ENCODE assay signal across 18 mouse cellular contexts in genomic region chr19:8565985-8566384, GRCm38 (mm10). TPM values are rescaled to one million over a fixed set of nuclear protein-coding genes. Genes with fewer than 3 reads are reported as not detected.
DNase-seq lines count a peak whose midpoint lies in the region; ATAC-seq lines count a peak whose summit lies in the region.
"Had no signal": no experiment of that assay in that cellular context is flagged by ENCODE, and none has a peak within 500 bp of the region (broad histone marks: within the 10 kb centered on the region; RNA-seq: fewer than 3 reads in every experiment).

No protein-coding gene starts in this region.

- 43% methylated on average over 4 of the region's 4 CpGs for WGBS in hindbrain, embryonic 12.5 days
- WGBS in hindbrain, embryonic 10.5 days, result 53% methylated on average over 4 of the region's 4 CpGs
- 34% methylated on average over 4 of the region's 4 CpGs for WGBS in hindbrain, embryonic 15.5 days
- WGBS in intestine, embryonic 15.5 days, result 29% methylated on average over 4 of the region's 4 CpGs

- H3K4me1 ChIP-seq in hindbrain, embryonic 12.5 days, result 0 out of 2 replicates have a peak, but pooled peaks cover 3% of the 10 kb centered on the region
- peaks cover 6% of the 10 kb centered on the region; the same call in 1 of the 2 replicates for H3K4me1 ChIP-seq in hindbrain, embryonic 10.5 days (replicated peaks)
- H3K4me1 ChIP-seq in hindbrain, embryonic 15.5 days (replicated peaks), result 0 out of 2 replicates have a peak, but pooled peaks cover 7% of the 10 kb centered on the region
- H3K4me1 ChIP-seq in intestine, embryonic 15.5 days (replicated peaks), result no peaks in the 10 kb centered on the region

- ATAC-seq in hindbrain, embryonic 12.5 days (ENCODE audit: low FRiP score), result peak; percentile 62; the same call in 1 of the 2 replicates
- ATAC-seq in hindbrain, embryonic 15.5 days (ENCODE audit: low FRiP score, low read depth), result 0 out of 2 replicates have a peak, but pooled peaks have one; percentile 9
- ATAC-seq in intestine, embryonic 15.5 days, result no peak
- ATAC-seq: Patski had no signal

- H3K36me3 ChIP-seq in hindbrain, embryonic 12.5 days, result no peaks in the 10 kb centered on the region
- no peaks in the 10 kb centered on the region for H3K36me3 ChIP-seq in hindbrain, embryonic 10.5 days
- H3K36me3 ChIP-seq in hindbrain, embryonic 15.5 days, result no peaks in the 10 kb centered on the region
- no peaks in the 10 kb centered on the region for H3K36me3 ChIP-seq in intestine, embryonic 15.5 days
- H3K36me3 ChIP-seq: embryonic facial prominence, embryonic 15.5 days; heart, embryonic 15.5 days; limb, embryonic 10.5 days had no signal

- H3K27ac ChIP-seq in hindbrain, embryonic 12.5 days, result no peak overlapping the region
- H3K27ac ChIP-seq in hindbrain, embryonic 10.5 days, result no peak overlapping the region
- H3K27ac ChIP-seq in hindbrain, embryonic 15.5 days (replicated peaks), result no peak overlapping the region
- no peak overlapping the region for H3K27ac ChIP-seq in intestine, embryonic 15.5 days
- H3K27ac ChIP-seq: embryonic facial prominence, embryonic 15.5 days; gastrocnemius, adult 2 months; heart, embryonic 15.5 days; limb, embryonic 10.5 days; liver, embryonic 14.5 days had no signal

- H3K4me2 ChIP-seq in hindbrain, embryonic 12.5 days (replicated peaks), result no peak overlapping the region
- no peak overlapping the region for H3K4me2 ChIP-seq in hindbrain, embryonic 15.5 days
- H3K4me2 ChIP-seq in intestine, embryonic 15.5 days (replicated peaks), result no peak overlapping the region
- H3K4me2 ChIP-seq: embryonic facial prominence, embryonic 15.5 days; heart, embryonic 15.5 days had no signal

- H3K4me3 ChIP-seq in hindbrain, embryonic 12.5 days, result no peak overlapping the region
- no peak overlapping the region for H3K4me3 ChIP-seq in hindbrain, embryonic 10.5 days
- H3K4me3 ChIP-seq in hindbrain, embryonic 15.5 days, result no peak overlapping the region
- no peak overlapping the region for H3K4me3 ChIP-seq in intestine, embryonic 15.5 days (replicated peaks)
- H3K4me3 ChIP-seq: embryonic facial prominence, embryonic 15.5 days; gastrocnemius, adult 2 months; heart, embryonic 15.5 days; limb, embryonic 10.5 days had no signal

- no peak for DNase-seq in hindbrain, embryonic 10.5 days (ENCODE audit: low spot score)
- peak; percentile 28 to 56 for DNase-seq in right cerebral cortex, postnatal 10 days (ENCODE audit: low spot score in 2 of 2)
- no peak for DNase-seq in right cerebral cortex, postnatal 4 days
- no peak for DNase-seq in ovary, postnatal 36 days (ENCODE audit: low spot score)
- DNase-seq: gastrocnemius, adult 2 months; kidney, postnatal 14 days; lung, postnatal 36 days had no signal

- no peaks in the 10 kb centered on the region for H3K9me3 ChIP-seq in hindbrain, embryonic 12.5 days (replicated peaks)
- H3K9me3 ChIP-seq in hindbrain, embryonic 10.5 days, result no peaks in the 10 kb centered on the region
- H3K9me3 ChIP-seq in hindbrain, embryonic 15.5 days, result no peaks in the 10 kb centered on the region
- H3K9me3 ChIP-seq in intestine, embryonic 15.5 days, result no peaks in the 10 kb centered on the region
- H3K9me3 ChIP-seq: embryonic facial prominence, embryonic 15.5 days; heart, embryonic 15.5 days; limb, embryonic 10.5 days had no signal

- no peaks in the 10 kb centered on the region for H3K27me3 ChIP-seq in hindbrain, embryonic 12.5 days
- no peaks in the 10 kb centered on the region for H3K27me3 ChIP-seq in hindbrain, embryonic 10.5 days (ENCODE audit: insufficient read depth, poor library complexity, severe bottlenecking)
- no peaks in the 10 kb centered on the region for H3K27me3 ChIP-seq in hindbrain, embryonic 15.5 days
- H3K27me3 ChIP-seq in intestine, embryonic 15.5 days (replicated peaks), result no peaks in the 10 kb centered on the region
- H3K27me3 ChIP-seq: CH12.LX; embryonic facial prominence, embryonic 15.5 days; heart, embryonic 15.5 days had no signal

- no peak overlapping the region for H3K9ac ChIP-seq in hindbrain, embryonic 12.5 days
- H3K9ac ChIP-seq in hindbrain, embryonic 15.5 days, result no peak overlapping the region
- H3K9ac ChIP-seq in intestine, embryonic 15.5 days, result no peak overlapping the region
- H3K9ac ChIP-seq: embryonic facial prominence, embryonic 15.5 days; heart, embryonic 15.5 days; liver, embryonic 14.5 days had no signal

RNA-seq across cellular contexts. Expression of gene Slc22a8, which starts 25.1 kb away (rescaled TPM):
- 0.89 and 0.93 TPM in 2 replicates for polyA plus RNA-seq in hindbrain, embryonic 12.5 days (2016; fragmentation: Nextera tagmentation; extraction: Ambion mirVana)
- polyA plus RNA-seq in hindbrain, embryonic 10.5 days (2016; fragmentation: Nextera tagmentation; extraction: Ambion mirVana), result 0.09 and 0.21 TPM in 2 replicates
- polyA plus RNA-seq in hindbrain, embryonic 15.5 days (2015; fragmentation: Nextera tagmentation; extraction: Ambion mirVana), result 12.0 and 12.7 TPM in 2 replicates
- polyA plus RNA-seq in intestine, embryonic 15.5 days (2015; fragmentation: Nextera tagmentation; extraction: Ambion mirVana), result 0.05 TPM in 1 of 2 replicates, not detected in the other
- polyA plus RNA-seq: limb, embryonic 10.5 days; Patski had no signal

RNA-seq across cellular contexts. Expression of gene Slc22a6, which starts 51.9 kb away (rescaled TPM):
- 3.3 and 3.7 TPM in 2 replicates for polyA plus RNA-seq in hindbrain, embryonic 12.5 days (2016; fragmentation: Nextera tagmentation; extraction: Ambion mirVana)
- polyA plus RNA-seq in hindbrain, embryonic 10.5 days (2016; fragmentation: Nextera tagmentation; extraction: Ambion mirVana), result 0.14 and 0.16 TPM in 2 replicates
- 9.6 and 11.9 TPM in 2 replicates for polyA plus RNA-seq in hindbrain, embryonic 15.5 days (2015; fragmentation: Nextera tagmentation; extraction: Ambion mirVana)
- 0.05 TPM in 1 of 2 replicates, not detected in the other for polyA plus RNA-seq in intestine, embryonic 15.5 days (2015; fragmentation: Nextera tagmentation; extraction: Ambion mirVana)
- polyA plus RNA-seq: heart, embryonic 15.5 days; intestine, embryonic 14.5 days; limb, embryonic 10.5 days; Patski; testis, adult 2 months had no signal

Comparison
In these comparisons a context has a peak if more than half of its experiments do, and no peak if none do; other contexts are left out.
1. DNase-seq: peak in right cerebral cortex, postnatal 10 days (2 of 2); none in hindbrain, embryonic 10.5 days (single experiment), right cerebral cortex, postnatal 4 days (single experiment) and ovary, postnatal 36 days (single experiment).